Mouse (Mus musculus): Measurements from ENCODE around the gene E330014E10Rik.
"Not testable (repeated sequence)": the region's sequence is repeated elsewhere in the genome, so short reads cannot be mapped to it uniquely, and the experiment has no call there.

GRCm38 (mm10) chr5:95741714-95742113, 34.1 kb upstream of the E330014E10Rik start, which contains the start of gene Gm7982:
- TF ChIP-seq CTCF (IDR thresholded peaks at IDR 0.05; ENCODE audit: insufficient read depth, low read length); POLR2A (IDR thresholded peaks at IDR 0.05; ENCODE audit: borderline replicate concordance, extremely low read depth, low read depth, low read length): not testable (repeated sequence)

All from lung, adult 2 months (tissue).